Mouse (Mus musculus): ENCODE results near the gene Snap25. TPM values are rescaled to one million over a fixed set of nuclear protein-coding genes. Genes with fewer than 3 reads are reported as not detected.
A peak's percentile ranks its signal among the peaks of the same experiment; 100 is the strongest.

Snap25 gene
- total RNA-seq (2012; rRNA removed), result 0.13 and 0.21 TPM in 2 replicates

GRCm38 (mm10) chr2:136713299-136713758, at the start of gene Snap25:
TSS of gene Snap25 (plus strand) at chr2:136713453.
- Histone ChIP-seq H3K9ac (ENCODE audit: insufficient read depth, low read depth, low read length, poor library complexity, severe bottlenecking) (no peak within 1 kb of the TSS), H3K4me1 (ENCODE audit: control insufficient read depth in 2 of 2, insufficient read depth in 2 of 2, low read length in 2 of 2, poor library complexity in 1 of 2) (peaks cover 0 to 5% of the 10 kb centered on the region in 2 experiments; a peak in 1 of 4 replicates)
- in situ Hi-C loops (cut with MboI; ENCODE audit: low sequenced_read_pairs in 2 of 2, unreplicated experiment in 2 of 2), result no loop called here

GRCm38 (mm10) chr2:136666951-136667350, 46.3 kb upstream of the Snap25 start:
- Histone ChIP-seq H3K4me3 (ENCODE audit: insufficient read depth in 1 of 2, low read depth in 1 of 2, low read length in 2 of 2, poor library complexity in 1 of 2, severe bottlenecking in 1 of 2) (no peak overlapping the region), H3K36me3 (ENCODE audit: control insufficient read depth, insufficient read depth, low read length, poor library complexity, severe bottlenecking) (no peaks in the 10 kb centered on the region), H3K9ac (ENCODE audit: insufficient read depth, low read depth, low read length, poor library complexity, severe bottlenecking) (no peak overlapping the region), H3K27ac (ENCODE audit: insufficient read depth, low read depth, low read length, poor library complexity, severe bottlenecking) (no peak overlapping the region), H3K9me3 (ENCODE audit: control insufficient read depth, insufficient read depth, low read depth, low read length) (no peaks in the 10 kb centered on the region), H3K4me1 (ENCODE audit: control insufficient read depth in 2 of 2, insufficient read depth in 2 of 2, low read length in 2 of 2, poor library complexity in 1 of 2) (no peaks in the 10 kb centered on the region)
- DNase-seq (ENCODE audit: low read depth, low spot score), result no peak
- TF ChIP-seq CHD2 (IDR thresholded peaks at IDR 0.05; ENCODE audit: low read depth, low read length) (no peak), ZNF384 (IDR thresholded peaks at IDR 0.05; ENCODE audit: low read depth, low read length) (no peak), MAFK (IDR thresholded peaks at IDR 0.05; ENCODE audit: insufficient read depth, low read depth, low read length) (no peak), HCFC1 (IDR thresholded peaks at IDR 0.05; ENCODE audit: borderline replicate concordance, insufficient read depth, low read length) (no peak), ZC3H11A (IDR thresholded peaks at IDR 0.05; ENCODE audit: borderline replicate concordance, low read depth, low read length) (no peak)
- in situ Hi-C loops (cut with MboI; ENCODE audit: low sequenced_read_pairs in 2 of 2, unreplicated experiment in 2 of 2), result no loop called here

More at GRCm38 (mm10) chr2:136713299-136713758, at the start of gene Snap25:
- no peak for TF ChIP-seq MAFK (IDR thresholded peaks at IDR 0.05; ENCODE audit: insufficient read depth, low read depth, low read length)
- no peak for TF ChIP-seq ZC3H11A (IDR thresholded peaks at IDR 0.05; ENCODE audit: borderline replicate concordance, low read depth, low read length)
- TF ChIP-seq HCFC1 (IDR thresholded peaks at IDR 0.05; ENCODE audit: borderline replicate concordance, insufficient read depth, low read length), result no peak
- no peak for TF ChIP-seq CHD2 (IDR thresholded peaks at IDR 0.05; ENCODE audit: low read depth, low read length)
- TF ChIP-seq ZNF384 (IDR thresholded peaks at IDR 0.05; ENCODE audit: low read depth, low read length), result no peak
- Histone ChIP-seq H3K27ac (ENCODE audit: insufficient read depth, low read depth, low read length, poor library complexity, severe bottlenecking) (no peak within 1 kb of the TSS), H3K9me3 (ENCODE audit: control insufficient read depth, insufficient read depth, low read depth, low read length) (no peaks in the 10 kb centered on the region), H3K36me3 (ENCODE audit: control insufficient read depth, insufficient read depth, low read length, poor library complexity, severe bottlenecking) (no peaks in the 10 kb centered on the region), H3K4me3 (ENCODE audit: insufficient read depth in 1 of 2, low read depth in 1 of 2, low read length in 2 of 2, poor library complexity in 1 of 2, severe bottlenecking in 1 of 2) (peak within 1 kb of the TSS; percentile 36 to 68)
- peak; percentile 56 for DNase-seq (ENCODE audit: low read depth, low spot score)

DNA sequence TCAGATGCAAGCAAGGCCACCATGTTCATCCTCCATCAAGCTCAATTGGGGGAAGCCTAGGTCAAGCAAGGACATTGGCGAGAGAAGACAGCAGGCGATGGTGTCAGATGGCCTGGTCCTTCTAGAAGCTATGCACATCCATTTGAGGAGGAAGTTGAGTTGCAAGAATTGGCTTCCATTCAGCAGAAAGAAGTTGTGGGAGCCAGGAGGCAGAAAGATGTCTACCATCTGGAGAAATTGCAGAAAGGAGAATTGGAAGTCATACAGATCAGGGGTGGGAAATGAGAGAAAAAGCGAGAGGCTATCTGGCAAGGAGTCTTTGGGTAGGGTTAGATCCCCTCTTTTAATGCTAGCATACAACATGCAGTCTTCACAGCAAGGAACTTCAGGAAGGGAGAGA, 44.1 kb upstream of the Snap25 start:
- Histone ChIP-seq H3K9ac (ENCODE audit: insufficient read depth, low read depth, low read length, poor library complexity, severe bottlenecking) (no peak overlapping the region), H3K9me3 (ENCODE audit: control insufficient read depth, insufficient read depth, low read depth, low read length) (no peaks in the 10 kb centered on the region), H3K27ac (ENCODE audit: insufficient read depth, low read depth, low read length, poor library complexity, severe bottlenecking) (no peak overlapping the region), H3K36me3 (ENCODE audit: control insufficient read depth, insufficient read depth, low read length, poor library complexity, severe bottlenecking) (no peaks in the 10 kb centered on the region), H3K4me3 (ENCODE audit: insufficient read depth in 1 of 2, low read depth in 1 of 2, low read length in 2 of 2, poor library complexity in 1 of 2, severe bottlenecking in 1 of 2) (no peak overlapping the region), H3K4me1 (ENCODE audit: control insufficient read depth in 2 of 2, insufficient read depth in 2 of 2, low read length in 2 of 2, poor library complexity in 1 of 2) (no peaks in the 10 kb centered on the region)
- in situ Hi-C loops (cut with MboI; ENCODE audit: low sequenced_read_pairs in 2 of 2, unreplicated experiment in 2 of 2), result no loop called here
- DNase-seq (ENCODE audit: low read depth, low spot score), result no peak
- TF ChIP-seq CHD2 (IDR thresholded peaks at IDR 0.05; ENCODE audit: low read depth, low read length) (no peak), ZC3H11A (IDR thresholded peaks at IDR 0.05; ENCODE audit: borderline replicate concordance, low read depth, low read length) (no peak), HCFC1 (IDR thresholded peaks at IDR 0.05; ENCODE audit: borderline replicate concordance, insufficient read depth, low read length) (no peak), ZNF384 (IDR thresholded peaks at IDR 0.05; ENCODE audit: low read depth, low read length) (no peak), MAFK (IDR thresholded peaks at IDR 0.05; ENCODE audit: insufficient read depth, low read depth, low read length) (no peak)

GRCm38 (mm10) chr2:136669665-136670064, 43.6 kb upstream of the Snap25 start:
- in situ Hi-C loops (cut with MboI; ENCODE audit: low sequenced_read_pairs in 2 of 2, unreplicated experiment in 2 of 2), result no loop called here
- H3K9me3 ChIP-seq (ENCODE audit: control insufficient read depth, insufficient read depth, low read depth, low read length), result no peaks in the 10 kb centered on the region
- no peak overlapping the region for H3K4me3 ChIP-seq (ENCODE audit: insufficient read depth in 1 of 2, low read depth in 1 of 2, low read length in 2 of 2, poor library complexity in 1 of 2, severe bottlenecking in 1 of 2)
- H3K4me1 ChIP-seq (ENCODE audit: control insufficient read depth in 2 of 2, insufficient read depth in 2 of 2, low read length in 2 of 2, poor library complexity in 1 of 2), result no peaks in the 10 kb centered on the region
- H3K36me3 ChIP-seq (ENCODE audit: control insufficient read depth, insufficient read depth, low read length, poor library complexity, severe bottlenecking), result no peaks in the 10 kb centered on the region
- H3K9ac ChIP-seq (ENCODE audit: insufficient read depth, low read depth, low read length, poor library complexity, severe bottlenecking), result no peak overlapping the region
- H3K27ac ChIP-seq (ENCODE audit: insufficient read depth, low read depth, low read length, poor library complexity, severe bottlenecking), result no peak overlapping the region
- DNase-seq (ENCODE audit: low read depth, low spot score), result no peak
- no peak for TF ChIP-seq HCFC1 (IDR thresholded peaks at IDR 0.05; ENCODE audit: borderline replicate concordance, insufficient read depth, low read length)
